24 mouse cellular contexts compared by ENCODE assay signal in genomic region chr10:106375653-106376052, GRCm38 (mm10).
DNase-seq lines count a peak whose midpoint lies in the region; ATAC-seq and TF ChIP-seq lines count a peak whose summit lies in the region.
"Had no signal": no experiment of that assay in that cellular context is flagged by ENCODE, and none has a peak within 500 bp of the region (broad histone marks: within the 10 kb centered on the region; RNA-seq: fewer than 3 reads in every experiment).

No protein-coding gene starts in this region.

- H3K4me2 ChIP-seq in hindbrain, postnatal 0 days (ENCODE audit: low read depth, low read length): no peak overlapping the region
- H3K4me2 ChIP-seq in hindbrain, embryonic 11.5 days (replicated peaks; ENCODE audit: low read depth, low read length): no peak overlapping the region
- no peak overlapping the region for H3K4me2 ChIP-seq in forebrain, embryonic 16.5 days (ENCODE audit: low read length)
- H3K4me2 ChIP-seq: embryonic facial prominence, embryonic 15.5 days; heart, embryonic 11.5 days; liver, embryonic 15.5 days had no signal

- no peaks in the 10 kb centered on the region for H3K9me3 ChIP-seq in hindbrain, postnatal 0 days (ENCODE audit: low read length)
- no peaks in the 10 kb centered on the region for H3K9me3 ChIP-seq in hindbrain, embryonic 11.5 days (ENCODE audit: control insufficient read depth, low read length)
- no peaks in the 10 kb centered on the region for H3K9me3 ChIP-seq in forebrain, embryonic 16.5 days (ENCODE audit: control insufficient read depth, low read length)
- H3K9me3 ChIP-seq: embryonic facial prominence, embryonic 15.5 days; limb, embryonic 10.5 days; liver, embryonic 15.5 days had no signal

- TF ChIP-seq POLR2A in cerebellum, adult 2 months (IDR thresholded peaks at IDR 0.05; ENCODE audit: borderline replicate concordance, insufficient read depth, low read length): no peak

- peak; percentile 4 for DNase-seq in cerebellum, adult 11-12 months
- no peak for DNase-seq in cerebellum, adult 9-11 months
- DNase-seq in hindbrain, postnatal 0 days (ENCODE audit: low spot score): peak; percentile 37
- DNase-seq in hindbrain, embryonic 11.5 days (ENCODE audit: low spot score): no peak
- DNase-seq in cerebellum, adult 2 months: peak; percentile 20 to 43
- no peak for DNase-seq in urinary bladder, postnatal 4 days (ENCODE audit: low spot score in 2 of 2)
- DNase-seq in kidney, adult 8-10 months: no peak
- DNase-seq: adrenal gland, postnatal 14 days; gastrocnemius, postnatal 10 days; heart, adult 11 months; kidney, adult 11 months; kidney, postnatal 4 days; liver; right cerebral cortex, adult 18-20 months; thymus, adult 2 months; thymus, postnatal 4 days had no signal

- no peak overlapping the region for H3K27ac ChIP-seq in hindbrain, postnatal 0 days
- no peak overlapping the region for H3K27ac ChIP-seq in hindbrain, embryonic 11.5 days (ENCODE audit: low read depth, low read length)
- no peak overlapping the region for H3K27ac ChIP-seq in cerebellum, adult 2 months (ENCODE audit: insufficient read depth, low read length)
- H3K27ac ChIP-seq in forebrain, embryonic 16.5 days (ENCODE audit: low read length): no peak overlapping the region; the same call in 1 of the 2 replicates
- H3K27ac ChIP-seq: embryonic facial prominence, embryonic 15.5 days; left cerebral cortex, adult 2 months; limb, embryonic 10.5 days; liver, embryonic 15.5 days; macrophage had no signal

- peak; percentile 62; the same call in 1 of the 2 replicates for ATAC-seq in hindbrain, postnatal 0 days
- no peak for ATAC-seq in hindbrain, embryonic 11.5 days (ENCODE audit: low FRiP score)
- peak; percentile 93 for ATAC-seq in forebrain, embryonic 16.5 days
- ATAC-seq: midbrain, embryonic 16.5 days had no signal

- no peak for TF ChIP-seq CTCF in hindbrain, postnatal 0 days (IDR thresholded peaks at IDR 0.05; ENCODE audit: low read depth)
- TF ChIP-seq CTCF in cerebellum, adult 2 months (IDR thresholded peaks at IDR 0.05; ENCODE audit: borderline replicate concordance, insufficient read depth, low read depth, low read length): no peak

- H3K4me3 ChIP-seq in hindbrain, postnatal 0 days (ENCODE audit: low read length): no peak overlapping the region
- no peak overlapping the region for H3K4me3 ChIP-seq in hindbrain, embryonic 11.5 days (ENCODE audit: low read depth, low read length)
- no peak overlapping the region for H3K4me3 ChIP-seq in cerebellum, adult 2 months (replicated peaks; ENCODE audit: insufficient read depth, low read depth, low read length)
- H3K4me3 ChIP-seq in forebrain, embryonic 16.5 days (replicated peaks; ENCODE audit: low read length): no peak overlapping the region
- H3K4me3 ChIP-seq: embryonic facial prominence, embryonic 15.5 days; left cerebral cortex, adult 2 months; limb, embryonic 10.5 days; liver, embryonic 15.5 days had no signal

- WGBS in hindbrain, postnatal 0 days: 65% methylated on average over 1 of the region's 1 CpGs
- 90% methylated on average over 1 of the region's 1 CpGs for WGBS in hindbrain, embryonic 11.5 days
- 38% methylated on average over 1 of the region's 1 CpGs for WGBS in cerebellum, adult 2 months
- 58% methylated on average over 1 of the region's 1 CpGs for WGBS in forebrain, embryonic 16.5 days

- no peaks in the 10 kb centered on the region for H3K36me3 ChIP-seq in hindbrain, postnatal 0 days (ENCODE audit: insufficient read depth, low read length)
- H3K36me3 ChIP-seq in hindbrain, embryonic 11.5 days (ENCODE audit: control insufficient read depth, insufficient read depth, low read length): no peaks in the 10 kb centered on the region
- no peaks in the 10 kb centered on the region for H3K36me3 ChIP-seq in forebrain, embryonic 16.5 days (ENCODE audit: control insufficient read depth, insufficient read depth)
- H3K36me3 ChIP-seq: embryonic facial prominence, embryonic 15.5 days; limb, embryonic 10.5 days; liver, embryonic 15.5 days had no signal

- no peaks in the 10 kb centered on the region for H3K27me3 ChIP-seq in hindbrain, postnatal 0 days (ENCODE audit: insufficient read depth, low read length)
- H3K27me3 ChIP-seq in hindbrain, embryonic 11.5 days (ENCODE audit: control insufficient read depth, insufficient read depth, low read length): no peaks in the 10 kb centered on the region
- H3K27me3 ChIP-seq in cerebellum, adult 2 months (ENCODE audit: control insufficient read depth, insufficient read depth, low read length): no peaks in the 10 kb centered on the region
- no peaks in the 10 kb centered on the region for H3K27me3 ChIP-seq in forebrain, embryonic 16.5 days (replicated peaks; ENCODE audit: control insufficient read depth, insufficient read depth, low read length)
- H3K27me3 ChIP-seq: embryonic facial prominence, embryonic 15.5 days; liver, embryonic 15.5 days had no signal

- no peaks in the 10 kb centered on the region for H3K4me1 ChIP-seq in hindbrain, postnatal 0 days (ENCODE audit: insufficient read depth, low read length)
- H3K4me1 ChIP-seq in hindbrain, embryonic 11.5 days (replicated peaks; ENCODE audit: control insufficient read depth, insufficient read depth, low read length): no peaks in the 10 kb centered on the region
- H3K4me1 ChIP-seq in cerebellum, adult 2 months (ENCODE audit: control insufficient read depth, insufficient read depth, low read length): no peaks in the 10 kb centered on the region
- H3K4me1 ChIP-seq in forebrain, embryonic 16.5 days (replicated peaks; ENCODE audit: control insufficient read depth, insufficient read depth, low read length): no peaks in the 10 kb centered on the region
- H3K4me1 ChIP-seq: embryonic facial prominence, embryonic 15.5 days; limb, embryonic 10.5 days; liver, embryonic 15.5 days had no signal

- H3K9ac ChIP-seq in hindbrain, postnatal 0 days (replicated peaks; ENCODE audit: low read length): no peak overlapping the region
- no peak overlapping the region for H3K9ac ChIP-seq in hindbrain, embryonic 11.5 days (ENCODE audit: low read depth, low read length)
- no peak overlapping the region for H3K9ac ChIP-seq in forebrain, embryonic 16.5 days (replicated peaks; ENCODE audit: low read depth, low read length)
- H3K9ac ChIP-seq: embryonic facial prominence, embryonic 15.5 days; liver, embryonic 15.5 days had no signal

Comparison
In these comparisons a context has a peak if more than half of its experiments do, and no peak if none do; other contexts are left out.
1. DNase-seq: peak in cerebellum, adult 11-12 months (single experiment), hindbrain, postnatal 0 days (single experiment) and cerebellum, adult 2 months (2 of 2); none in cerebellum, adult 9-11 months (single experiment), hindbrain, embryonic 11.5 days (single experiment), urinary bladder, postnatal 4 days (0 of 2) and kidney, adult 8-10 months (0 of 2).